Mouse (Mus musculus) liver, embryonic 12.5 days (tissue): ENCODE results near the gene Inpp5a. TPM values are rescaled to one million over a fixed set of nuclear protein-coding genes. Genes with fewer than 3 reads are reported as not detected.
A peak's percentile ranks its signal among the peaks of the same experiment; 100 is the strongest.

Source experiments
- ATAC-seq: fragments of 200-750 bp; cut with Nextera tagmentation; 2 replicates; pipeline ENCODE4 v1.8.0; 2017; ENCODE audit warnings: moderate number of reproducible peaks, mild to moderate bottlenecking, moderate library complexity
- H3K27ac ChIP-seq: fragments of 300-500 bp; sonication (generic); 2 replicates; pipeline ENCODE4 v1.5.1; 2016; ENCODE audit warnings: mild to moderate bottlenecking
- H3K27me3 ChIP-seq: fragments of 300-500 bp; sonication (generic); replicated peaks from 2 replicates; pipeline ENCODE4 v1.6.1; 2016; ENCODE audit warnings: mild to moderate bottlenecking, moderate library complexity
- H3K36me3 ChIP-seq: fragments of 300-500 bp; sonication (generic); 2 replicates; pipeline ENCODE4 v1.6.1; 2016; ENCODE audit warnings: mild to moderate bottlenecking, moderate library complexity
- H3K4me1 ChIP-seq: fragments of 300-500 bp; sonication (generic); 2 replicates; pipeline ENCODE4 v1.6.1; 2016
- H3K4me2 ChIP-seq: fragments of 300-500 bp; sonication (generic); 2 replicates; pipeline ENCODE4 v1.6.1; 2016; ENCODE audit warnings: mild to moderate bottlenecking, moderate library complexity
- H3K4me3 ChIP-seq: fragments of 300-500 bp; sonication (generic); 2 replicates; pipeline ENCODE4 v1.5.1; 2016; ENCODE audit warnings: mild to moderate bottlenecking, moderate library complexity
- H3K9ac ChIP-seq: fragments of 300-500 bp; sonication (generic); 2 replicates; pipeline ENCODE4 v1.6.1; 2016; ENCODE audit warnings: mild to moderate bottlenecking, moderate library complexity
- H3K9me3 ChIP-seq: fragments of 300-500 bp; sonication (generic); replicated peaks from 2 replicates; pipeline ENCODE4 v1.6.1; 2016; ENCODE audit warnings: mild to moderate bottlenecking, moderate library complexity
- whole genome bisulfite sequencing: fragments of 180-500 bp; shearing (Covaris S2); methylation state at CpG from one replicate; pipeline ENCODE4 v1.1.7; 2016; ENCODE audit not compliant: insufficient replicate concordance; 5-methylcytosine and 5-hydroxymethylcytosine counted together
- polyA plus RNA-seq: library from polyadenylated mRNA; unstranded; fragments of >200 nt; fragmentation: Nextera tagmentation; extraction: Ambion mirVana; gene quantifications from 2 replicates; pipeline ENCODE4 v1.2.1, GENCODE M21; 2016

Gene Inpp5a
- polyA plus RNA-seq, 1 experiment from 2014 or later, result 10.1 TPM

DNA sequence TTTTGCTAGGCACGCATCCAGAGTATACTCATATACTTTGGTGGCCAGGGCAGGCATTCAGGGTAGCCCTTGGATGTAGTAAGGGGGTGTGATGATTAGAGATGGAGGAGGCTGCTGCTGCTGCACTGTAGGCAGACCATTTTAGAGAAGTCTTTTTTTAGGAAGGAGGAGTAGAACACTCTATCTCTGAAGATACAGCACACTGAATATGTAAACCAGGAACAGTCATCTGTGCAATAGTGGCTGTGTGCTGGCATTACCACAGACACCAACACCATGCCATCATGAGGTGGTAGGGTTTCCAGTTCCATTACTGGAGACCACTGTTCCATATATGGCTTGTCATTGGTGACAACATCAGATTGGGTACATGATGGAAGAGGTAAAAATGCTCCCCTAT, 83.1 kb downstream of the Inpp5a start:
- no peak overlapping the region for H3K27ac ChIP-seq
- no peak overlapping the region for H3K4me3 ChIP-seq
- WGBS, result 83% methylated on average over 1 of the region's 1 CpGs
- no peak overlapping the region for H3K4me2 ChIP-seq
- H3K4me1 ChIP-seq, result peaks cover 25% of the 10 kb centered on the region
- H3K36me3 ChIP-seq, result no peaks in the 10 kb centered on the region
- no peaks in the 10 kb centered on the region for H3K9me3 ChIP-seq
- H3K27me3 ChIP-seq, result no peaks in the 10 kb centered on the region
- no peak overlapping the region for H3K9ac ChIP-seq
- no peak for ATAC-seq

DNA sequence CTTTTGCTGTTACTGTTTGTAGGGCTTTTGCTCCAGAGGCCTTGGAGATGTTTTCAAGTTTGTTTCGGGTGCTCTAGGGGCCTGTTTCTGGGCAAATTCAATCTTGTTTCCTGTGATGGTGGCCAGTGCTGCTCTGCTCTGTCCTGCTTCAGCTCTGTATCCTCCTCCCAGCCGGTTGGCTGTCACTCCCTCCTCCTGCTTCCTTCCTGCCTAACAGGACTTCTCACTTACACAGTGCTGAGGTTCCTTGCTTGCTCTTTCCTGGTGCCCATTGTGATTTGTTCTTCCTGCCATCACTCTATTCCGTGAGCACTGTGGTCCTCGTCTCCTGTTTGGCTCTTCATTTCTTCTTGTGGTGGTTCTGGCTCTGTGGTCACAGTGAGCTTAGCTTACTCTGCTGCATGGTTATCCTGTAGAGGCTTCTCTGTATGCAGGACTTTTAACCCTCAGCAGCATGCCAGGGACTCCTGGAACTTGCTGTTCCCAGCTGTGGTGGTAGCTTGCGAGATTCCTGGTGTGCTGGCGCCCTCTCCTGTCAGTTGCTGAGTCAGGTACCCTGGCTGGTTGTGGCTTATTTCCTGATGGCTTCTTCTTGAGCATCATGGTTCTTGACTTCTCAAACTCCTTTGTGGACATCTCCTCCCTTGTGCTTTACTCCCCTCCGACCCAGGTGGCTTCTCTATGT, 84.1 kb downstream of the Inpp5a start:
- Histone ChIP-seq H3K4me3 (no peak overlapping the region), H3K9ac (no peak overlapping the region), H3K4me2 (no peak overlapping the region), H3K9me3 (no peaks in the 10 kb centered on the region), H3K36me3 (no peaks in the 10 kb centered on the region), H3K27ac (peak overlapping the region; percentile 30; the same call in 1 of the 2 replicates), H3K27me3 (no peaks in the 10 kb centered on the region), H3K4me1 (peaks cover 15% of the 10 kb centered on the region)
- WGBS, result 22% methylated on average over 7 of the region's 7 CpGs
- peak; percentile 46; the same call in 1 of the 2 replicates for ATAC-seq

- no peak; the same call in 1 of the 2 replicates for ATAC-seq
- no peak overlapping the region for H3K4me2 ChIP-seq
- H3K4me1 ChIP-seq, result 0 out of 2 replicates have a peak, but pooled peaks cover 4% of the 10 kb centered on the region
- H3K27ac ChIP-seq, result no peak overlapping the region
- H3K4me3 ChIP-seq, result no peak overlapping the region
- no peaks in the 10 kb centered on the region for H3K36me3 ChIP-seq
- WGBS, result 53% methylated on average over 4 of the region's 4 CpGs
- H3K27me3 ChIP-seq, result no peaks in the 10 kb centered on the region
- no peaks in the 10 kb centered on the region for H3K9me3 ChIP-seq
- H3K9ac ChIP-seq, result no peak overlapping the region
These were observed 87.0 kb downstream of the Inpp5a start for GRCm38 (mm10) chr7:139475896-139476295.

GRCm38 (mm10) chr7:139476700-139477099, 87.8 kb downstream of the Inpp5a start:
- Histone ChIP-seq H3K36me3 (no peaks in the 10 kb centered on the region), H3K27me3 (no peaks in the 10 kb centered on the region), H3K4me2 (no peak overlapping the region), H3K4me1 (0 out of 2 replicates have a peak, but pooled peaks cover 4% of the 10 kb centered on the region), H3K9ac (no peak overlapping the region), H3K9me3 (no peaks in the 10 kb centered on the region), H3K27ac (no peak overlapping the region), H3K4me3 (no peak overlapping the region)
- WGBS, result 36% methylated on average over 2 of the region's 2 CpGs
- no peak for ATAC-seq

DNA sequence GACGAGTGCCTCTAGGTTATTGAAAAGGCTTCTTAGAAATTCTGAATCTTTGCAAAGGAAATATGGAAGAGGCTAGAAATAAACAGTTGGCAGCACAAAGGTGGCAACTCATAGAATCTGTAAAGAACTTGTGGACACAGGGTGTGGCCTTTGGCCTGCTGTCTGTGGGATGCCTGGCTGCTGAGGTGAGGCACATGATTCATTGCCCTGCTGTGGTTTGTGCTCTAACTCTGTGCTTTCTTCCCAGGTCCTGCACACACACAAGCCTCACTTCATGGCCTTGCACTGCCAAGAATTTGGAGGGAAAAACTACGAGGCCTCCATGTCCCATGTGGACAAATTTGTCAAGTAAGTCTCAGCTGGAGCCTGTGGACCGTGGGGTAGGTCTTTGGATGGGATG, 88.8 kb downstream of the Inpp5a start:
- Histone ChIP-seq H3K27me3 (no peaks in the 10 kb centered on the region), H3K27ac (no peak overlapping the region), H3K4me1 (no peaks in the 10 kb centered on the region), H3K4me3 (no peak overlapping the region), H3K9ac (no peak overlapping the region), H3K36me3 (no peaks in the 10 kb centered on the region), H3K9me3 (no peaks in the 10 kb centered on the region), H3K4me2 (no peak overlapping the region)
- 69% methylated on average over 3 of the region's 3 CpGs for WGBS
- no peak for ATAC-seq

GRCm38 (mm10) chr7:139479077-139479476, 90.2 kb downstream of the Inpp5a start:
- WGBS, result 18% methylated on average over 1 of the region's 1 CpGs
- Histone ChIP-seq H3K4me1 (no peaks in the 10 kb centered on the region), H3K36me3 (no peaks in the 10 kb centered on the region), H3K27ac (no peak overlapping the region), H3K27me3 (no peaks in the 10 kb centered on the region), H3K4me2 (no peak overlapping the region), H3K4me3 (no peak overlapping the region), H3K9ac (no peak overlapping the region), H3K9me3 (no peaks in the 10 kb centered on the region)
- no peak for ATAC-seq

- Histone ChIP-seq H3K36me3 (no peaks in the 10 kb centered on the region), H3K4me2 (no peak overlapping the region), H3K9ac (no peak overlapping the region), H3K4me3 (no peak overlapping the region), H3K27me3 (no peaks in the 10 kb centered on the region), H3K4me1 (no peaks in the 10 kb centered on the region), H3K27ac (no peak overlapping the region), H3K9me3 (no peaks in the 10 kb centered on the region)
- ATAC-seq, result no peak
- 75% methylated on average over 6 of the region's 6 CpGs for WGBS
These were observed 90.7 kb downstream of the Inpp5a start for GRCm38 (mm10) chr7:139479626-139480025.

DNA sequence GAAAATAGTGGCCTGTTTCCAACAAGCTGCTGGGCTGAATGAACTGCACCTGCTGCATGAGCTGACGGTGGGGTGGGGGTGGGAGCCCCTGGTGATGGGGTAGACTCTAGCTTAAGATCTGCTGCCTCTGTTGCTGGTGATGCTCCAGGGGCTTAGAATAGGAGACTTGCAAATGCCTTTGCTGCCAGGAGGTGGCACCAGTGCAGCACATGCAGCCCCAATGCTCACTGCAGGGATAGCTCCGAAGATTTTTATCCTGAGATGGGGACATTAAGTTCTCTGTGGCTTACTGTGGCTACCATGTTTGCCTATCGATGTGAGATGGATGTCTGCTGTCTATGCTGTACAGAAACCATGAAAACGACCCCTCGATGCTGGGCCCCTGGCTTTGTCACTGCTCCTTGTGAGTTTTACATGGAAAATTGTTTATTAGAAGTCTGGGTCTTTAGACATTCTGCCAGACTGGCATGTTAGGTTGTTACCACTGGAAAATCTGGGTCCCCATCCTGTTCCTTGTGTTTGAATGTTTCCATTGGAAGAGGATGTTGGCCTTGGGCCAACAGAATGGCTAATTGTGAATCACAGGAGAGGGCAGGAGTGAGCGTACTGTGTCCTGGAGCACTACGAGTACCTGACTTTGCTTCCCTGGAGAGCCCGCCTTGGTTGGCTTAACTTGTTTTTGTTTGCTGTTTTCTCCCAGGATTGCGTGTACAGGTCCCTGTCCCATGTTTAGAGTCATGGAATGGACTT, 95.5 kb downstream of the Inpp5a start:
- Histone ChIP-seq H3K9ac (no peak overlapping the region), H3K4me1 (no peaks in the 10 kb centered on the region), H3K4me2 (no peak overlapping the region), H3K4me3 (no peak overlapping the region), H3K27ac (no peak overlapping the region), H3K36me3 (no peaks in the 10 kb centered on the region), H3K27me3 (no peaks in the 10 kb centered on the region), H3K9me3 (no peaks in the 10 kb centered on the region)
- 63% methylated on average over 9 of the region's 9 CpGs for WGBS
- ATAC-seq, result no peak

DNA sequence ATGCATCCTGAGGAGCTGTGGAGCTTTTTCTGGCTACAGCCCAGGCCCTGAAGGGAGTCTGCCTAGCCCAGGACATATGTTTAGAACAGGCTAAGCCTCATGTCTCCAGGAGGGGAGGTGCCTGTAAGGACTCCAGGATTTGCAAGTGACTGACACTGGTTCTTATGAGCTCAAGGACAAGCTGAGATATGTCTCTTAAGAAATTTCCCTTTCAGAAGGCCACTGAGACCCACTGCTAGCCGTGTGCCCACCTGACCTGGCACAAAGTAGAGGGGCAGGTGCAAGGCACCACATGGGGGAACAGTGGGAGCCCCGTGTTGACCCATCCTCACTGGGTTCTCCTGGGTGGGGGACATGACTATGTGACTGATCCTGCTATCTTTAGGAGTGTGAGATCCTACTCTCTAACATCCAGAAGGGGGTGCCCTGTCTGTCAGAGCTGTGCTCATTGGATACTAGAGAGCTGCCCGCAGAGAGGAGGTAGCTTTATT, 100.9 kb downstream of the Inpp5a start:
- no peaks in the 10 kb centered on the region for H3K4me1 ChIP-seq
- no peak overlapping the region for H3K4me3 ChIP-seq
- no peaks in the 10 kb centered on the region for H3K36me3 ChIP-seq
- H3K27ac ChIP-seq, result no peak overlapping the region
- no peak overlapping the region for H3K4me2 ChIP-seq
- ATAC-seq, result no peak
- no peaks in the 10 kb centered on the region for H3K27me3 ChIP-seq
- 59% methylated on average over 3 of the region's 3 CpGs for WGBS
- H3K9ac ChIP-seq, result no peak overlapping the region
- no peaks in the 10 kb centered on the region for H3K9me3 ChIP-seq

- 66% methylated on average over 4 of the region's 4 CpGs for WGBS
- no peak overlapping the region for H3K9ac ChIP-seq
These were observed 103.4 kb downstream of the Inpp5a start for GRCm38 (mm10) chr7:139492351-139492750.

DNA sequence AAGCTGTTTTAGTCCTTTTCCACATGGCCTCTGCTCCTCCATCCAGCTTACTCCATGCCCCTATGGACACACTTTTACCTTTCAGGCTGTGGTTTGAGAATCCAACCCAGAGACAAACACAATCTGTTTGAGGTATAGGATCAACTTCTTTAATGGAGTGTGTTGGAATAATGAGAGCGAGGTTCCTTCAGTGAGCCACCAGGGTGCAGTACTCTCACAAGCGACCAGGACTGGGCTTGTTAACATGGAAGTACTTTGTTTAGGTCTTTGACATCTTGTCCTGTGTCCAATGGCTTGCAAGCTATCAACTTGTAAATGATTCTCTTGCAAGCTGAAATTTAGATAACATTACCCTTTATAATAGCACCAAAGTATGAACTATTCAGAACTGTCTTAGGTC, 104.0 kb downstream of the Inpp5a start:
- H3K4me2 ChIP-seq, result no peak overlapping the region
- no peak overlapping the region for H3K27ac ChIP-seq
- no peak overlapping the region for H3K9ac ChIP-seq
- no peak overlapping the region for H3K4me3 ChIP-seq
- H3K36me3 ChIP-seq, result no peaks in the 10 kb centered on the region
- 29% methylated on average over 2 of the region's 2 CpGs for WGBS
- H3K9me3 ChIP-seq, result no peaks in the 10 kb centered on the region
- H3K4me1 ChIP-seq, result no peaks in the 10 kb centered on the region
- ATAC-seq, result no peak
- H3K27me3 ChIP-seq, result no peaks in the 10 kb centered on the region

More at GRCm38 (mm10) chr7:139492351-139492750, 103.4 kb downstream of the Inpp5a start:
- H3K36me3 ChIP-seq, result no peaks in the 10 kb centered on the region
- no peak overlapping the region for H3K27ac ChIP-seq
- H3K4me1 ChIP-seq, result no peaks in the 10 kb centered on the region
- no peak overlapping the region for H3K4me3 ChIP-seq
- no peak for ATAC-seq
- H3K27me3 ChIP-seq, result no peaks in the 10 kb centered on the region
- no peak overlapping the region for H3K4me2 ChIP-seq
- H3K9me3 ChIP-seq, result no peaks in the 10 kb centered on the region

GRCm38 (mm10) chr7:139495791-139496190, 106.9 kb downstream of the Inpp5a start:
- ATAC-seq, result peak; percentile 59
- Histone ChIP-seq H3K4me3 (no peak overlapping the region), H3K4me1 (no peaks in the 10 kb centered on the region), H3K9ac (no peak overlapping the region), H3K4me2 (no peak overlapping the region), H3K9me3 (no peaks in the 10 kb centered on the region), H3K27me3 (no peaks in the 10 kb centered on the region), H3K27ac (no peak overlapping the region), H3K36me3 (no peaks in the 10 kb centered on the region)
- 66% methylated on average over 6 of the region's 6 CpGs for WGBS
